Mouse (Mus musculus) midbrain, embryonic 14.5 days (tissue): ENCODE data around the gene Hrh3. TPM values are rescaled to one million over a fixed set of nuclear protein-coding genes. Genes with fewer than 3 reads are reported as not detected.

Experiments
- ATAC-seq: fragments of 200-750 bp; cut with Nextera tagmentation; 2 replicates; pipeline ENCODE4 v1.8.0; 2017; ENCODE audit warnings: moderate number of reproducible peaks, moderate library complexity; ENCODE audit not compliant: low FRiP score, low TSS enrichment
- DNase-seq: peaks from one replicate; pipeline ENCODE4 v3.0.0-alpha.2; 2015
- H3K27ac ChIP-seq: fragments of 300-500 bp; sonication (generic); replicated peaks from 2 replicates; pipeline ENCODE4 v1.5.1; 2014; ENCODE audit warnings: mild to moderate bottlenecking, low read depth, low read length, moderate library complexity
- H3K27me3 ChIP-seq: fragments of 300-500 bp; sonication (generic); 2 replicates; pipeline ENCODE4 v1.6.1; 2014; ENCODE audit warnings: low read length, control low read depth, mixed read lengths; ENCODE audit not compliant: control insufficient read depth, insufficient read depth
- H3K36me3 ChIP-seq: fragments of 300-500 bp; sonication (generic); 2 replicates; pipeline ENCODE4 v1.6.1; 2014; ENCODE audit warnings: low read length, control low read depth; ENCODE audit not compliant: control insufficient read depth, insufficient read depth
- H3K4me1 ChIP-seq: fragments of 300-500 bp; sonication (generic); 2 replicates; pipeline ENCODE4 v1.6.1; 2014; ENCODE audit warnings: mild to moderate bottlenecking, antibody characterized with exemption, low read length, control low read depth; ENCODE audit not compliant: control insufficient read depth, insufficient read depth
- H3K4me2 ChIP-seq: fragments of 300-500 bp; sonication (generic); 2 replicates; pipeline ENCODE4 v1.6.1; 2014; ENCODE audit warnings: mild to moderate bottlenecking, low read length, moderate library complexity
- H3K4me3 ChIP-seq: fragments of 300-500 bp; sonication (generic); replicated peaks from 2 replicates; pipeline ENCODE4 v1.5.1; 2014; ENCODE audit warnings: low read depth, low read length
- H3K9ac ChIP-seq: fragments of 300-500 bp; sonication (generic); replicated peaks from 2 replicates; pipeline ENCODE4 v1.6.1; 2014; ENCODE audit warnings: mild to moderate bottlenecking, low read length, moderate library complexity
- H3K9me3 ChIP-seq: fragments of 300-500 bp; sonication (generic); 2 replicates; pipeline ENCODE4 v1.6.1; 2016; ENCODE audit warnings: low read length, control low read depth, mixed read lengths; ENCODE audit not compliant: control insufficient read depth
- WGBS: fragments of 180-500 bp; shearing (Covaris S2); extraction: QIAGEN DNeasy Blood & Tissue Kit; methylation state at CpG from one replicate; pipeline ENCODE4 v1.1.7; 2014; 5-methylcytosine and 5-hydroxymethylcytosine counted together
- polyA plus RNA-seq: library from polyadenylated mRNA; unstranded; fragments of >200 nt; fragmentation: Nextera tagmentation; extraction: Ambion mirVana; gene quantifications from 2 replicates; pipeline ENCODE4 v1.2.1, GENCODE M21; 2014

The Hrh3 gene
- polyA plus RNA-seq, 1 experiment from 2014 or later, result 2.7 TPM

DNA sequence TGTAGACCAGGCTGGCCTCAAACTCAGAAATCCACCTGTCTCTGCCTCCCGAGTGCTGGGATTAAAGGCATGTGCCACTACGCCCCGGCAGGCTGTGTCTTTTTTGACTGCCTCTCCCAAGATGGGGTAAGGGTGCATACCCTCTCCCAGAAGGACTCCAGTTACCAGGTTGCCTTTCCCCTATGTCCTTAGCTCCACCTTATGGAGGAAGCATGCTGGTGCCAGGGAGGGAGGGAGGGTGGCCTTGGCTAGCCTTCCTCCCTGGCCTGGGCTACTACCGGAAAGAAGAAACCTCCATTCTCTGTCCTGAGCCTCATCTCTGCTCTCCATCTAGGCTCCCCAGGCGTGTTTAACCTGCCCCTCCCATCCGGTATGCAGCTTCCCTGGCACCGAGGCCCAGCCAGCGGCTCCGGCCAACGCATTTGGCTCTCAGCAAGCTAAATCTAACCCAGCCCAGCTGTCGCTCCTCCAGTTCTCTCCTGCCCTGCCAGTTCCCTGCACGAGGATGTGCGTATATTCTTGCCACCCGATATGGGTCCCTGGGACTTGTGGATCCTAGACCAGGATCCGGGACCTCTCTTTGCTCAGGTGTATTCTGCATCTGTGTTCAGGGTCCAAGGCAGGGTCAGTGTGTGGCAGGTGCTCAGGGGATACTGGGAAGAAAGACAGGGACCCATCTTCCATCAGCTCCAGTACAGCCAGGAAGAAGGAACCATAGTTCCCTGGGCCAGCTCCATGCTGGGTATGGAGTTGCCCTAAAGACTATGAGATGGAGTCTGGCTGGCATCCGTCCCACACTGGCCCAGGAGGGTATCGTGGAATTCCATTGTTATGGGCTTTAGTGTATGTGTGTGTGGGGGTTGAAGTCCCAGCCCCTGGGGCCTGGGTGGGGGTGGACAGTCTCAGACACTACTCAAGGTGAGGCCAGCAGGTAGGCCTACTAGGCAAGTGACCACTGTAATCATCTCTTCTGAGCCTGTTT, 9.9 kb upstream of the Hrh3 start:
- H3K36me3 ChIP-seq, result no peaks in the 10 kb centered on the region
- WGBS, result 56% methylated on average over 17 of the region's 17 CpGs
- no peak overlapping the region for H3K9ac ChIP-seq
- DNase-seq, result no peak
- 0 out of 2 replicates have a peak overlapping the region, but pooled peaks have one; percentile 9 for H3K27ac ChIP-seq
- no peaks in the 10 kb centered on the region for H3K27me3 ChIP-seq
- ATAC-seq, result no peak
- no peaks in the 10 kb centered on the region for H3K9me3 ChIP-seq
- H3K4me1 ChIP-seq, result peaks cover 35% of the 10 kb centered on the region
- no peak overlapping the region for H3K4me2 ChIP-seq
- no peak overlapping the region for H3K4me3 ChIP-seq

DNA sequence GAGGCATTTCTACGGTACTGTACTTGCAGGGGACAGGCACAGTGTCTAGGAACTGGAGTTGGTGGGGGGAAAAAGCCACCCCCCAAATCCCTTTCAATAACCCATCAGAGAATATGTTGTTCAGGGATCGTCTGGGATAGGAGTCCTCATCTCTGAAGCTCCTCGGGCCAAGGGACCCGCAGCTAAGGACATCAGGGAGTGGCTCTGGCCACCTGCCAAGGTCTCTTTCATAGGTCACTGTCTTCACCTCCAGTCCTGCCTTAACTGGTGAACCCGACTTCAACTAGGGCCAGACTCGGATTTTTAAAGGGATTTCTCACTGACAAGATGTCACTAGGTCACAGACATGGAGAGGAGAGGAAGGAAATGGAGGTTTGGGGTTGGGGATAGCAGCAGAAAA, 4.0 kb upstream of the Hrh3 start:
- no peaks in the 10 kb centered on the region for H3K36me3 ChIP-seq
- H3K9me3 ChIP-seq, result no peaks in the 10 kb centered on the region
- no peak overlapping the region for H3K9ac ChIP-seq
- no peak overlapping the region for H3K27ac ChIP-seq
- 0 out of 2 replicates have a peak, but pooled peaks cover 7% of the 10 kb centered on the region for H3K4me1 ChIP-seq
- WGBS, result 68% methylated on average over 6 of the region's 6 CpGs
- ATAC-seq, result no peak
- H3K4me3 ChIP-seq, result no peak overlapping the region
- no peak for DNase-seq
- H3K27me3 ChIP-seq, result peaks cover 21% of the 10 kb centered on the region
- H3K4me2 ChIP-seq, result no peak overlapping the region

DNA sequence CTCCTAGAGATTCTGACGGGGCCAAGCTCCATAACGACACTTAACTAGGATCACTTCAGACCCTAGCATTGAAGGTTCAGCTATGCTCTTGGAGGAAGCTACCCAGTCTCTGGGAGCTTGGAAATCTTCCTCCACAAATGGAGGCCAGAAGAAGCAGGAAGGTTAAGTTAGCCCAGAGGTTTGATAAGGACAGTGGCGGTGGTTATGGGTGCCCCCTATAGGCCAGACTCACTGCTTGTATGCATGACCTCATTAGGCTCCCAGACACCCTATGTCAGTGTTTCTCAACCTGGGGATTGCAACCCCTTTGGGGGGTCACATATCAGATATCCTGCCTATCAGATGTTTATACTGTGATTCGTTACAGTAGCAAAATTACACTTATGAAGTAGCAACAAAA, 2.8 kb upstream of the Hrh3 start:
- H3K27me3 ChIP-seq, result peaks cover 30% of the 10 kb centered on the region
- H3K4me1 ChIP-seq, result peaks cover 18% of the 10 kb centered on the region; the same call in 1 of the 2 replicates
- 67% methylated on average over 4 of the region's 4 CpGs for WGBS
- H3K36me3 ChIP-seq, result no peaks in the 10 kb centered on the region
- no peak overlapping the region for H3K4me2 ChIP-seq
- no peak overlapping the region for H3K27ac ChIP-seq
- no peaks in the 10 kb centered on the region for H3K9me3 ChIP-seq
- DNase-seq (no peak), ATAC-seq (no peak)
- H3K9ac ChIP-seq, result no peak overlapping the region
- H3K4me3 ChIP-seq, result no peak overlapping the region

DNA sequence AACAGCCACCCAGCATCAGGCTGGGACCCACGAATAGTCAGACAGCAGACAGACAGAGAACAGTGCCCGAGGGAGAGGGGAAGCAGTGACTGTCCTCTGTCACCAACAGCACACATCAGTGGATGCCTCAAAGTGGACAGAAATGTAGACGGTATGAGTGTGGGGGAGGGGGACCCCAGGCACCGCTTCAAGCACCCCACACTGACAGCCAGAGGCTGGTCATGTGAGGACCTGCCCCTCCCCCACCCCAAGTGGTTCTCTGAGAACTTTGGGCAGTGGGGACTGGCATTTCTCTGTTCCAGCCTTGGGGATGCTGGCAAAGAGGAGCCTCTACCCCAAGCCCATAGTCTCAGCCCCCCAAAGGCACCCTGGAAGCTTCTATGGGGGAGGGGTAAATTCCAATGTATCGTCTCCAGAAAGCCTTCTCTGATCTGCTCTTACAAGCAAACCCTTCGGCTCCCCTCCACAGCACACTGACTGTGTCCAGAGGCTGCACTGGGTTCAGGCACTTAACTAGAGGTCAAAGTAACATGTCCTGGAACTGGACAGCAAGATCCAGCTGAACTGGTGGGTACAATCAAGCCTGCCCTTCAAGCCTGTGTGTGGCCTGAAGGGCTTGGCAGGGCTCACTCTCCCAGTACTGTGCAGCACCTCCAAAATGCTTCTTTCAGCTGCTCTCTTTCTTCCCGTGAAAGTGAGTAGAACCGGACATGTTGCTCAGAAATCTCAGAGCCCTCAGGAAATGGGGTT, 1.3 kb upstream of the Hrh3 start:
- 22% methylated on average over 8 of the region's 8 CpGs for whole genome bisulfite sequencing
- no peaks in the 10 kb centered on the region for H3K9me3 ChIP-seq
- peaks cover 30% of the 10 kb centered on the region for H3K27me3 ChIP-seq
- H3K4me1 ChIP-seq, result peaks cover 18% of the 10 kb centered on the region; the same call in 1 of the 2 replicates
- no peak overlapping the region for H3K9ac ChIP-seq
- ATAC-seq, result no peak
- H3K27ac ChIP-seq, result no peak overlapping the region
- no peak for DNase-seq
- no peak overlapping the region for H3K4me3 ChIP-seq
- no peak overlapping the region for H3K4me2 ChIP-seq
- no peaks in the 10 kb centered on the region for H3K36me3 ChIP-seq

DNA sequence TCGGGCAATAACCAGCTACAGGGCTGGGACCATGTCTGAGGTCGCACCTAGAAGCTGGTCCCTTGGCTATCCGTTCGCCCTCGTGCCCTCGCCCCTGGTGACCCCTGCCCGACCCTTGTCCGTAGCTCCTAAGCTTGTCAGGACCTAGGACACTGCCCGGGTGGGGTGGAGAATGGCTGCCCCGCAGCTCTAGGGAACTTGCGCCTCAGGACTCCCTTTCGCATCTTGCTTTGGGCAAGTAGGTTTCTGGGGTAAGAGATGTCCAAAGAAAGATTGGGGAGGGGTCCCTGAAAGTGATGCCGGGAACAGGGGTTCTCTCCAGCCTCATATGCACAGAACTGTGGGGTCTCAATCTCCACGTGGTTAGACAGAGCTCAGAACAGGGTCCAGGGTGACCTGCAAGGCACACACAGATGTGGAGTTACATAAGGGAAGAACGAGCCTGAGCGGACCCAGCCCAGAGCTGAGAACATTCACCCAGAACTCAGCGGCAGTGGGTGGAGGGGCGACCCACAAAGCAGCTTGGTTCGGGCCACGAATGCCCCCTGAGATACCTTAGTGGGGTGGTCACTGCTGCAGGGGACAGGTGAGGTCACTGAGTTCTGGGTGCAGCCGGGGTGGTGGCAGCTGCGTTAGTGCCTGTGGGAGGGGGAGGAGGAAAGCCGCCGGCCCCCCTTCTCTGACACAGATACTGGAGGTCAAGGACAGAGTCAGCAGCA, 530 bp upstream of the Hrh3 start:
- 12% methylated on average over 24 of the region's 24 CpGs for WGBS

DNA sequence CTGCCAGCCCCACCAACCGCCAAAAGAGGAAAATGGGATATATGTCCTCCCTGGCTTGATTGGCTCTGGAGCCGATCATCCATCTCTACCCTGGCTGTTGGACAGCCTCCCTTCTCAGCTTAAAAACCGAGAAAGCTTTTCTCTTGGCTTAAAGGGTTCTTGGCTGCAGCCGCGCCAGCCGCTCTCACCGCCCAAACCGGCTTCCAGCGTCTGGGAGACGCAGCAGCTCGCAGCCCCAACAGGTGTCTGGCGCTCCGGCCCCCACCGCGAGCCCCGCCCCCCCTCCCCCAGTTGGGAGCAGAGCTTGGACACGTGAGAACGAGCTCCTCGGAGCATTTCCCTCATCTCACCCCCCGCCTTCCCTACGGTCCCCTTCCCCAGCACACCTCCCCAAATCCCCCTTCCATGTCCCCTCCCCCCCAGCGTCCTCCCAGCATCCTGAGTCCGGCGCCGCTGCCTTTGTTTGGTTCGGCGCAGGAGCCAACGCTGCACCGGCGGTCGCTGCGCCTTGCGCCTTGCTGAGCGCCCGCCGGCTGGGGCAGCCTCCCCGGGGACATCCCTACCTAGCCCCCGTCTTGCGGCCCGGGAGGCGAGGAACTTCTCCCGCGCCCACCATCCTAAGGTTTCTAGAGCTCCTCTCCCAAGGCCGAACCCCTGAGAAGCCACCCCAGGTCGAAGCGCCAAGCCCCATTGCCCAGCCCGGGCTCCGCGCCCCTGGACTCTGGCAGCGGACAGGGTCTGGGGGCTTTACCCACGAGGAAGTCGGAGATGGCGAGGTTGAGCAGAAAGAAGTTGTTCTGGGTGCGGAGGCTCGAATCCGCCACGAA, 924 bp downstream of the Hrh3 start:
- peak overlapping the region; percentile 95 for H3K4me2 ChIP-seq
- ATAC-seq (no peak), DNase-seq (peak; percentile 73)
- WGBS, result under 1% methylated on average over 56 of the region's 57 CpGs
- no peak overlapping the region for H3K27ac ChIP-seq
- no peaks in the 10 kb centered on the region for H3K9me3 ChIP-seq
- H3K9ac ChIP-seq, result peak overlapping the region; percentile 60
- no peaks in the 10 kb centered on the region for H3K36me3 ChIP-seq
- peaks cover 26% of the 10 kb centered on the region for H3K4me1 ChIP-seq
- peaks cover 30% of the 10 kb centered on the region for H3K27me3 ChIP-seq
- H3K4me3 ChIP-seq, result peak overlapping the region; percentile 63

More for the DNA sequence above, 530 bp upstream of the Hrh3 start:
- ATAC-seq, result no peak
- DNase-seq, result no peak
- H3K4me2 ChIP-seq, result peak overlapping the region; percentile 95
- peaks cover 30% of the 10 kb centered on the region for H3K27me3 ChIP-seq
- H3K9ac ChIP-seq, result peak overlapping the region; percentile 60; the same call in 1 of the 2 replicates
- no peaks in the 10 kb centered on the region for H3K9me3 ChIP-seq
- H3K4me3 ChIP-seq, result peak overlapping the region; percentile 63
- H3K4me1 ChIP-seq, result peaks cover 22% of the 10 kb centered on the region; the same call in 1 of the 2 replicates
- H3K36me3 ChIP-seq, result no peaks in the 10 kb centered on the region
- H3K27ac ChIP-seq, result no peak overlapping the region; the same call in 1 of the 2 replicates

- Histone ChIP-seq H3K27ac (no peak overlapping the region), H3K9ac (no peak overlapping the region), H3K4me3 (no peak overlapping the region), H3K4me1 (peaks cover 25% of the 10 kb centered on the region), H3K36me3 (no peaks in the 10 kb centered on the region), H3K4me2 (peak overlapping the region; percentile 37), H3K9me3 (no peaks in the 10 kb centered on the region), H3K27me3 (peaks cover 21% of the 10 kb centered on the region)
- ATAC-seq (no peak), DNase-seq (no peak)
- WGBS, result 7% methylated on average over 15 of the region's 15 CpGs
These were observed 4.8 kb downstream of the Hrh3 start for GRCm38 (mm10) chr2:180099529-180099928.
